Mouse (Mus musculus): ENCODE results near the gene Txndc12.
A peak's percentile ranks its signal among the peaks of the same experiment; 100 is the strongest.

The Txndc12 gene

GRCm38 (mm10) chr4:108834115-108834970 is at the start of gene Txndc12:
Txndc12 (plus strand) TSS chr4:108834601.
- DNase-seq (ENCODE audit: low read depth), result peak; percentile 96

- DNase-seq (ENCODE audit: low read depth), result peak; percentile 25
Observed at GRCm38 (mm10) chr4:108789258-108789936, 45.0 kb upstream of the Txndc12 start.

- DNase-seq (ENCODE audit: low read depth), result no peak
Observed at GRCm38 (mm10) chr4:108790507-108790906, 43.9 kb upstream of the Txndc12 start.

GRCm38 (mm10) chr4:108793941-108794340 is 40.5 kb upstream of the Txndc12 start:
- DNase-seq (ENCODE audit: low read depth), result no peak

GRCm38 (mm10) chr4:108796701-108797100 is 37.7 kb upstream of the Txndc12 start:
- DNase-seq (ENCODE audit: low read depth), result no peak

- DNase-seq (ENCODE audit: low read depth), result peak; percentile 59
Observed at GRCm38 (mm10) chr4:108798083-108798830, 36.1 kb upstream of the Txndc12 start.

DNA sequence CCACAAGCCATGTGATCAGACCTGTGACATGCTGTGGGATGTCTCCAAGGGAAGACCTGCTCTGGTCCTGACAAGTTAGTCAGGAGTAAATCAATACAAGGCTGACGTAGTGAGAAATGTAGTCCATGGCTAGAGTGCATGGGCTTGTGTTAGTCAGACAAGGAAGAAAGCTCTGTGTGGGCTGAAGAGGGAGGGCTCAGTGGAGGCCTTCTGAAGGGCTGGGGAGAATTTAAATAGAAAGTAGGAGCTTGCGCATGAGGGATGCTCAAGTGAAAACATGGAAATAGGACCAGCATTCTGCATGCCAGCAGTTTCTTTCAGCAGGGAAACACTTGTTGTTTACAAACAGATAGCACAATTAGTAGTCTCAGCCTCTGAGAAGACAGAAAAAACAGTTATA is 30.9 kb upstream of the Txndc12 start:
- no peak for DNase-seq (ENCODE audit: low read depth)

- no peak for DNase-seq (ENCODE audit: low read depth)
Observed at GRCm38 (mm10) chr4:108811142-108811541, 23.3 kb upstream of the Txndc12 start.

DNA sequence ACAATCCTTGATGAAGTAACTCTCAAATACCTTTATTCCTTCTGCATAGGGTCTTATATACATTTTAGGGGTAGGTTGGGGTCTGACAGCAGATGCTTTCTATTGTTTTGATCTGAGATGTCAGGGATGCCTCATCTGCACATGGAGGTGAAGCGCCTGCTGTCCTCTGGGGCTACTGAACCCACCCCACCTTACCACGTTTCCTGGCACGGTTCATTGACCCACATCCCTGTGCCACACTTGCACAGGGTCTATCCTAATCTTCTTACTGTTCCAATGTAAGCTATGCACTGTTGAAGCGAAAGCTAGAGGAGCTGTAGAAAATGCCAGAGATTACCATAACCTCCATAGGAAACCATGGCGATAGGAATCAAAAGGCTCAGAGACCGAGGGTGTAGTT is 22.9 kb upstream of the Txndc12 start:
- no peak for DNase-seq (ENCODE audit: low read depth)

- DNase-seq (ENCODE audit: low read depth), result no peak
Observed at GRCm38 (mm10) chr4:108825677-108826076, 8.7 kb upstream of the Txndc12 start.

DNA sequence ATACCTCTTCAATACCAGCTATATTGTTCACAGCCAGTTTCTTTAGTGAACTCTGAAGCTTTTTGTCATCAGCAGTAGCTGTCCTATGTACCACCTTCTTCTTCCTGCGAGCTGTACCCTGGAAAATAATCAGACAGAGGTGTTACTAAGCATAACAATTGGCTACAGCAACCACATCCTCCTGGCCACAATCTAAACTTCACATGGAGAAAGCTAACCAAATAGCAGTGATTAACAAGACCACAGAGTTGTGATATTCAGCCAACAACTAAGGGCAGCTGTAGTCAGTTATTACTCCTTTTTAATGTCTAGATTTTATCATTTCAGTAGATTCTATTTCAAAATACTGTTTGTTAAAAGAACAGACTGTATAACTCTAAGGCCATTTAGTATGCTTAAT is 8.3 kb upstream of the Txndc12 start:
- peak; percentile 62 for DNase-seq (ENCODE audit: low read depth)

DNA sequence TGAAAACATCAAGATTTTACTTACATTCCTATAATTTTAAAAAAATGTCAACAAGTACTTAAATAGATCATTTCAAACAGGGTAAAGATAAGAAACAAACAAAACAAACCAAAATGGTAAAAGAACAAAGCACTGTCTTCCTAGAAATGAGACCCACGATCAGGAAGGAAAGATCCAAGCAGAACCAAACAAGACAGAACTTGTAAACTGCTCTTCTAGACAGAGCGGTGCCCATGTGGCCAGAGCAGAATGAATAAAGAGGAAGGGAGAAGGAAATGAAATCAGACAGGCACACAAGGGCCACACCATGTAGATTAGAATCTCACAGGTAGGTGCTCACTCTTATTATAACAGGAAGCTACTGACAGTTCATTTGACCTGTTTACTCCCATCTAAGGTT is 7.8 kb upstream of the Txndc12 start:
- no peak for DNase-seq (ENCODE audit: low read depth)

GRCm38 (mm10) chr4:108830698-108831097 is 3.7 kb upstream of the Txndc12 start:
- no peak for DNase-seq (ENCODE audit: low read depth)

DNA sequence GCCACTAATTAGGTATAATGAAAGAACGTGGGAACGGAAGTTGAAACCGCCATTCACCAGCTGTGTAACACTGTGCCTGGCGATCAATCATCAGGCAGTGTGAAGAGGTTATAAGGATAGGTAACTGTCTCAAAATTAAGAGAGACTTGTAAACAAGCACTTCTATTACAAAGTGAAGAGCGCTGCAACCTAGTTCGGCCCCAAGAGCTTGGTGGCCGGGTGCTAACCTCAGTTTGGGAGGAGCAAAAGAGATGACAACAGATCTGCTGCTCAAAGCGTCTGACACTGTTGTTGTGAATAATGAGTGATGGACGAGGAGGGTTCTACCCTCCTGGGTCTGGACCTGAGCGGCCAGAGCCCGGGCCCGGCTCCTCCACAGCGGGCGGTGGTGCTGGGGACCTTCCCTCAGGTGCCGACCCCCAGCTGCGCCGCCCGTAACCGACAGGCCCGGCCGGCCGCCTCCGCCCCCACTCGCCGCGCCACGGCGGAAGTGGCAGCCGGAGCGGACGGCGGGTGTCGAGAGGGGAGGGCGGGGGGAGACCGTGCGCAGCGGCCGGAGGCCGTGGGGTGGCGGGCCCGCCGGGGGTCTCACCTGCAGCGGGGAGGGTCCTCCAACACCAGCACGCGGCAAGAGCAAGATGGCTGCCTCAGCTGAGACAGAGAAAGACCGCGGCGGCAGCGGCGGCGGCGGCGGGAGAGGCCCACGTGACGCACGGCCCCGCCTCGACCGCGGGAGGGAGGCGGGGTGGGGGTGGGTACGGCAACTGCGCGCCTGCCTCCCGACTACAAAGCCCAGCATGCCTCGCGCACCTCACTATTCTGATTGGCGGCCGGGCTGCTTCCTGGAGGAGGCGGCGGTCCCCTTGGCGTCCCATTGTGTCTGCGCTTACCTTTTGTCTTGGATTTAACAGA is 1.2 kb upstream of the Txndc12 start, which contains the start of gene Btf3l4:
TSS of gene Btf3l4 (minus strand) at position 699 of the 912 bp plus-strand sequence.
- DNase-seq (ENCODE audit: low read depth), result peak; percentile 94

DNA sequence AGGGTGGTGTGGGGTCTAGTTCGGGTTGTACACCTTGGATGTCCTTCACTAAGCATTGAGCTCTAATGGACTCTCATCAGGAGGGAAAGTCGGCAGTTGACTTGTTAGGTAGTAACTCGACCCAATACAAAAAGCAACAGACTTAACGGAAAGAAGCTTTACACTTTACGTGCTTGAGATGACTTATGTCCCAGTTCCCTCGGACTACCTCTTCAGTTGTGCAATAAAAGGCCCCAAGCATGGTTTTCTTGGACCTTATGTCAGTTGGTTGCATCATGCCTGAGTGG is 630 bp upstream of the Txndc12 start:
- DNase-seq (ENCODE audit: low read depth), result no peak

DNA sequence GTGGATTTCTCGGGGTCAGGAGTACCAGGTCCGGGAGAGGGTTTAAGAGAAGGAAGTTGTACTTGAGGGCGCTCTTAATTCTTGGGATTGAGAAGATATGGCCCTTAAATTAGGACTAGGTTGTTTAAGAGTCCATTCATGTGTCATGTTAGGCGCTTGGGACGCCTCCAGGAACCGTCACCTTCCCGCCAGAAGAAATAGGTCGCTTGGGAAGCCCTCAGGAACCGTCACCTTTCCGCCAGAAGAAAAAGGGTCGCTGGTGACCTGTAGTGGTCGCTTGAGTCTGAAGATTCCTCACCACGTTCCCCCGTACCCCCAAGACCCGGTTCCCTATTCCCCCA is 540 bp downstream of the Txndc12 start:
- DNase-seq (ENCODE audit: low read depth), result no peak

DNA sequence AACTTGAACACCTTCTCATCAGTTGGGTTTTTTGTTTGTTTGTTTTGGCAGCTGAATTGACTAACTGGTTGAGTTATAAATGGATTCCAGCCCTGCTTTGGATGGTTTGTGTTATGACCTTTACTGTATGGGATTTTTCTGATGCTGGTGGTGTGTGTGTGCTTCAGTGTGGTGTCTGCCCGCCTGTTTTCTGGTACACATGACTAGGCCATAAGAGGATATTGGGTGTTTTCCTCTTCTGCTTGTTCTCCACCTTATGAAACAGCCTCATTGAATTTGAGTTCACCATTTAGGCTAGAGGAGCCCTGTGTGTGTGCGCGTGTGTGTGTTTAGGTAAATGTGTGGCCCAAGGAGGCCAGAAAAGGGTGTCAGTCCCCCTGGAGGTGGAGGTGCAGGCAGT is 1.1 kb downstream of the Txndc12 start:
- DNase-seq (ENCODE audit: low read depth), result peak; percentile 56

- no peak for DNase-seq (ENCODE audit: low read depth)
Observed at GRCm38 (mm10) chr4:108838031-108838430, 3.6 kb downstream of the Txndc12 start.

GRCm38 (mm10) chr4:108841920-108842578 is 7.6 kb downstream of the Txndc12 start:
- DNase-seq (ENCODE audit: low read depth), result no peak

DNA sequence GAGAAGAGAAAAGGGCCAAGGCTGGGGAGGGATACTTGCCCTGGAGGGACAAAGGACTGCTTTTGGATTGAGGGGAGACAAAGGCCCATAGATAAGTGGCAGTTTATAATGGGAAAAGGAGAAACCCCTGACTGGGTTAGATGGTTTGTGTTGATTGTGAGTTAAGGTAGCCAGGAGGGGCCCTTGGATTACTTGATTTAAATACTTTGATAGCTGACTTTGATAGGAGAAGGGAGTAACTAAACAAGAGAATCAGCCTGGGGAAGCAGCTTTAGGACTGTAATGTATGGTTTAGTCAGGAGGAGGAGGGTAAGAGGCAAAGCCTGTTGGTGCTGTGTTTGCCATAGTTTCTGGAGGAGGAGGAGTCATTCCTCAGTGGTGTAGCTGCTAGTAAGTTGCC is 8.9 kb downstream of the Txndc12 start:
- no peak for DNase-seq (ENCODE audit: low read depth)

DNA sequence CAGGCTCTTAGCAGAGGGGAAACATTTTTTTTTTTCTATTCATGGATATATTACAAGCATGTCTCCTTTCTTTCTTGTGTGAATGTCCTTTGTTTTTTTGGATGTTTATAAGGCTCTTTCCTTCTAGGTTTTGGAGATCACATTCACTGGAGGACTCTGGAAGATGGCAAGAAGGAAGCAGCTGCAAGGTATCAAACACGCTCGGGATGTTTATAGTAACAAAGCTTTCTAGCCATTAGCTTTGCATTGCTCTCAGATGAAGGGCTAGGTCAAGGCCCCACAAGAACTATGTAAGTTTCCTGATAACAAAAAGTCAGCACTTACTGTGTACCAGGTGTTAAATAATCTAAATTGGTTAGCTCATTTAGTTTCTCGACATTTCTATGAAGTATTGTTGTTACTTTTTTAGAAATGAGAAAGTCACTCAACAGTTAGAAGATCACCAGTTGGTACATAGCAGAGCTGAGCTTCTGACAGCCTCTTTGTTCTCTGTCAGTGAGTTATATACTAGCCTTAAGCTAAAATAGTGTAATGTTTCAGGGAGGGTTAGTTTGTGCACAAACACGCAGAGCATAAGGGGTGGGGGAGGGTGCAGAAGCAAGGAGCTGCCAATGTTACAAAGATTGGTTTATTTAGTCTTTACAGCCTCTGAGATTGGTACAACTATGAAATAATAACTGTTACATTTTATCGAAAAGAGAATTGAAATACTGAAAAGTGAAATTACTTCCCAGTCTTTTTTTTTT is 11.6 kb downstream of the Txndc12 start:
- no peak for DNase-seq (ENCODE audit: low read depth)
